Mouse (Mus musculus) heart, embryonic 13.5 days (tissue): ENCODE data around the gene Osbp. TPM values are rescaled to one million over a fixed set of nuclear protein-coding genes. Genes with fewer than 3 reads are reported as not detected.
"Not testable (repeated sequence)": the region's sequence is repeated elsewhere in the genome, so short reads cannot be mapped to it uniquely, and the experiment has no call there.

Source experiments
- ATAC-seq: fragments of 200-750 bp; cut with Nextera tagmentation; 2 replicates; pipeline ENCODE4 v1.8.0; 2017; ENCODE audit warnings: moderate TSS enrichment; ENCODE audit not compliant: insufficient number of reproducible peaks, low FRiP score, low TSS enrichment; ENCODE audit errors: extremely low read depth
- H3K27ac ChIP-seq: fragments of 300-500 bp; sonication (generic); replicated peaks from 2 replicates; pipeline ENCODE4 v1.5.1; 2015; ENCODE audit warnings: moderate library complexity, mild to moderate bottlenecking, inconsistent platforms
- H3K27me3 ChIP-seq: fragments of 300-500 bp; sonication (generic); replicated peaks from 2 replicates; pipeline ENCODE4 v1.6.1; 2015; ENCODE audit warnings: mild to moderate bottlenecking, inconsistent platforms
- H3K36me3 ChIP-seq: fragments of 300-500 bp; sonication (generic); 2 replicates; pipeline ENCODE4 v1.6.1; 2015; ENCODE audit warnings: mild to moderate bottlenecking, inconsistent platforms
- H3K4me1 ChIP-seq: fragments of 300-500 bp; sonication (generic); 2 replicates; pipeline ENCODE4 v1.6.1; 2015; ENCODE audit warnings: inconsistent platforms
- H3K4me2 ChIP-seq: fragments of 300-500 bp; sonication (generic); 2 replicates; pipeline ENCODE4 v1.6.1; 2015; ENCODE audit warnings: inconsistent platforms, mild to moderate bottlenecking, moderate library complexity
- H3K4me3 ChIP-seq: fragments of 300-500 bp; sonication (generic); 2 replicates; pipeline ENCODE4 v1.5.1; 2015; ENCODE audit warnings: moderate library complexity, mild to moderate bottlenecking, inconsistent platforms
- H3K9ac ChIP-seq: fragments of 300-500 bp; sonication (generic); 2 replicates; pipeline ENCODE4 v1.6.1; 2015; ENCODE audit warnings: inconsistent platforms, mild to moderate bottlenecking, moderate library complexity
- H3K9me3 ChIP-seq: fragments of 300-500 bp; sonication (generic); 2 replicates; pipeline ENCODE4 v1.6.1; 2016; ENCODE audit warnings: inconsistent platforms
- WGBS: fragments of 180-500 bp; shearing (Covaris S2); methylation state at CpG from one replicate; pipeline ENCODE4 v1.1.7; 2015; ENCODE audit warnings: mixed read lengths; 5-methylcytosine and 5-hydroxymethylcytosine counted together
- polyA plus RNA-seq: library from polyadenylated mRNA; unstranded; fragments of >200 nt; fragmentation: Nextera tagmentation; extraction: Ambion mirVana; gene quantifications from 2 replicates; pipeline ENCODE4 v1.2.1, GENCODE M21; 2015

The Osbp gene
- 4.2 and 4.8 TPM in 2 replicates for polyA plus RNA-seq

GRCm38 (mm10) chr19:11965023-11965942 is at the start of gene Osbp:
Gene Osbp (plus strand): TSS chr19:11965941.
- peak within 1 kb of the TSS; percentile 94 for H3K4me3 ChIP-seq
- no peaks in the 10 kb centered on the region for H3K9me3 ChIP-seq
- H3K27ac ChIP-seq = peak within 1 kb of the TSS; percentile 87
- H3K36me3 ChIP-seq = peaks cover 15% of the 10 kb centered on the region
- peak within 1 kb of the TSS; percentile 83 for H3K4me2 ChIP-seq
- H3K4me1 ChIP-seq = peaks cover 33% of the 10 kb centered on the region
- peak; percentile 93 for ATAC-seq
- H3K27me3 ChIP-seq = 0 out of 2 replicates have a peak, but pooled peaks cover 5% of the 10 kb centered on the region
- under 1% methylated on average over 59 of the region's 59 CpGs for WGBS
- H3K9ac ChIP-seq = peak within 1 kb of the TSS; percentile 99

GRCm38 (mm10) chr19:11922068-11922467 is 43.7 kb upstream of the Osbp start:
- no peaks in the 10 kb centered on the region for H3K27me3 ChIP-seq
- H3K27ac ChIP-seq = no peak overlapping the region
- H3K9ac ChIP-seq = no peak overlapping the region
- peaks cover 85% of the 10 kb centered on the region for H3K36me3 ChIP-seq
- no peaks in the 10 kb centered on the region for H3K9me3 ChIP-seq
- 94% methylated on average over 1 of the region's 1 CpGs for WGBS
- H3K4me3 ChIP-seq = no peak overlapping the region
- ATAC-seq = no peak
- H3K4me2 ChIP-seq = no peak overlapping the region
- H3K4me1 ChIP-seq = no peaks in the 10 kb centered on the region

- not testable (repeated sequence) for H3K4me1 ChIP-seq, H3K4me2 ChIP-seq, H3K4me3 ChIP-seq, H3K27me3 ChIP-seq, ATAC-seq, H3K9ac ChIP-seq, H3K9me3 ChIP-seq, H3K27ac ChIP-seq
- 98% methylated on average over 2 of the region's 2 CpGs for WGBS
- H3K36me3 ChIP-seq = peaks cover 85% of the 10 kb centered on the region
Measured at GRCm38 (mm10) chr19:11922515-11922914, 43.2 kb upstream of the Osbp start.

- ATAC-seq = no peak
Measured at GRCm38 (mm10) chr19:11926380-11926779, 39.4 kb upstream of the Osbp start.

GRCm38 (mm10) chr19:11928025-11928748 is 37.6 kb upstream of the Osbp start:
- Histone ChIP-seq H3K4me2 (no peak overlapping the region), H3K9ac (no peak overlapping the region), H3K27me3 (no peaks in the 10 kb centered on the region), H3K9me3 (no peaks in the 10 kb centered on the region), H3K4me3 (no peak overlapping the region), H3K4me1 (no peaks in the 10 kb centered on the region), H3K27ac (no peak overlapping the region), H3K36me3 (peaks cover 98% of the 10 kb centered on the region)
- WGBS = 83% methylated on average over 4 of the region's 4 CpGs
- peak; percentile 83; the same call in 1 of the 2 replicates for ATAC-seq

More at GRCm38 (mm10) chr19:11926380-11926779, 39.4 kb upstream of the Osbp start:
- Histone ChIP-seq H3K27me3 (no peaks in the 10 kb centered on the region), H3K27ac (no peak overlapping the region), H3K9ac (no peak overlapping the region), H3K4me1 (no peaks in the 10 kb centered on the region), H3K4me3 (no peak overlapping the region), H3K9me3 (no peaks in the 10 kb centered on the region), H3K36me3 (peaks cover 98% of the 10 kb centered on the region), H3K4me2 (no peak overlapping the region)
- 86% methylated on average over 2 of the region's 2 CpGs for WGBS

- not testable (repeated sequence) for H3K4me3 ChIP-seq, H3K4me2 ChIP-seq, H3K4me1 ChIP-seq, H3K27ac ChIP-seq, H3K9ac ChIP-seq, ATAC-seq, H3K9me3 ChIP-seq, H3K27me3 ChIP-seq
- H3K36me3 ChIP-seq = peaks cover 44% of the 10 kb centered on the region
- 88% methylated on average over 9 of the region's 9 CpGs for WGBS
Measured at GRCm38 (mm10) chr19:11946460-11946859, 19.3 kb upstream of the Osbp start.

GRCm38 (mm10) chr19:11949878-11950277 is 15.9 kb upstream of the Osbp start:
- H3K36me3 ChIP-seq = peaks cover 15% of the 10 kb centered on the region
- no peaks in the 10 kb centered on the region for H3K9me3 ChIP-seq
- no peak overlapping the region for H3K4me3 ChIP-seq
- H3K4me1 ChIP-seq = no peaks in the 10 kb centered on the region
- 50% methylated on average over 1 of the region's 1 CpGs for WGBS
- no peak overlapping the region for H3K27ac ChIP-seq
- no peak overlapping the region for H3K9ac ChIP-seq
- H3K4me2 ChIP-seq = no peak overlapping the region
- no peaks in the 10 kb centered on the region for H3K27me3 ChIP-seq
- ATAC-seq = no peak

GRCm38 (mm10) chr19:11950747-11951146 is 15.0 kb upstream of the Osbp start:
- no peak for ATAC-seq
- Histone ChIP-seq H3K36me3 (peaks cover 7% of the 10 kb centered on the region), H3K9me3 (no peaks in the 10 kb centered on the region), H3K4me2 (no peak overlapping the region), H3K9ac (no peak overlapping the region), H3K27me3 (no peaks in the 10 kb centered on the region), H3K27ac (no peak overlapping the region), H3K4me3 (no peak overlapping the region), H3K4me1 (no peaks in the 10 kb centered on the region; the same call in 1 of the 2 replicates)
- WGBS = 73% methylated on average over 7 of the region's 7 CpGs

GRCm38 (mm10) chr19:11954206-11954605 is 11.5 kb upstream of the Osbp start:
- H3K9ac ChIP-seq = no peak overlapping the region
- H3K9me3 ChIP-seq = no peaks in the 10 kb centered on the region
- ATAC-seq = no peak
- H3K27ac ChIP-seq = no peak overlapping the region
- H3K4me3 ChIP-seq = no peak overlapping the region
- H3K4me1 ChIP-seq = peaks cover 2% of the 10 kb centered on the region; the same call in 1 of the 2 replicates
- H3K4me2 ChIP-seq = no peak overlapping the region
- no peaks in the 10 kb centered on the region for H3K36me3 ChIP-seq
- H3K27me3 ChIP-seq = no peaks in the 10 kb centered on the region
- 38% methylated on average over 6 of the region's 6 CpGs for WGBS

- H3K4me2 ChIP-seq = no peak overlapping the region
- WGBS = 80% methylated on average over 5 of the region's 5 CpGs
- ATAC-seq = no peak
Measured at GRCm38 (mm10) chr19:11956636-11957035, 9.1 kb upstream of the Osbp start.

GRCm38 (mm10) chr19:11957396-11957795 is 8.3 kb upstream of the Osbp start:
- Histone ChIP-seq H3K27ac (no peak overlapping the region), H3K4me3 (no peak overlapping the region), H3K27me3 (0 out of 2 replicates have a peak, but pooled peaks cover under 1% of the 10 kb centered on the region), H3K9me3 (no peaks in the 10 kb centered on the region), H3K4me1 (peaks cover 2% of the 10 kb centered on the region; the same call in 1 of the 2 replicates), H3K4me2 (no peak overlapping the region), H3K36me3 (no peaks in the 10 kb centered on the region), H3K9ac (no peak overlapping the region)
- no peak for ATAC-seq
- 80% methylated on average over 5 of the region's 5 CpGs for WGBS

More at GRCm38 (mm10) chr19:11956636-11957035, 9.1 kb upstream of the Osbp start:
- Histone ChIP-seq H3K9ac (no peak overlapping the region), H3K27ac (no peak overlapping the region), H3K27me3 (no peaks in the 10 kb centered on the region), H3K4me3 (no peak overlapping the region), H3K4me1 (peaks cover 2% of the 10 kb centered on the region; the same call in 1 of the 2 replicates), H3K9me3 (no peaks in the 10 kb centered on the region), H3K36me3 (no peaks in the 10 kb centered on the region)
